ENCODE assay signal across 7 mouse cellular contexts in genomic region chr11:97699626-97700002, GRCm38 (mm10). TPM values are rescaled to one million over a fixed set of nuclear protein-coding genes. Genes with fewer than 3 reads are reported as not detected.
A peak's percentile ranks its signal among the peaks of the same experiment; 100 is the strongest.
DNase-seq lines count a peak whose midpoint lies in the region; ATAC-seq lines count a peak whose summit lies in the region.

No protein-coding gene starts in this region.

- H3K4me3 ChIP-seq in intestine, embryonic 15.5 days (replicated peaks): peak overlapping the region; percentile 87
- peak overlapping the region; percentile 77 for H3K4me3 ChIP-seq in midbrain, embryonic 13.5 days (replicated peaks)
- peak overlapping the region; percentile 89 for H3K4me3 ChIP-seq in stomach, embryonic 15.5 days (replicated peaks)

- H3K36me3 ChIP-seq in intestine, embryonic 15.5 days: no peaks in the 10 kb centered on the region
- no peaks in the 10 kb centered on the region for H3K36me3 ChIP-seq in midbrain, embryonic 13.5 days
- no peaks in the 10 kb centered on the region for H3K36me3 ChIP-seq in stomach, embryonic 15.5 days

- H3K9ac ChIP-seq in intestine, embryonic 15.5 days: peak overlapping the region; percentile 91
- peak overlapping the region; percentile 96 for H3K9ac ChIP-seq in midbrain, embryonic 13.5 days (replicated peaks)
- peak overlapping the region; percentile 82 for H3K9ac ChIP-seq in stomach, embryonic 15.5 days

- DNase-seq in adrenal gland, adult 8-10 months: peak; percentile 79
- DNase-seq in embryo, embryonic 10 days (ENCODE audit: low spot score): peak; percentile 98
- peak; percentile 88 for DNase-seq in gastrocnemius, postnatal 14 days
- DNase-seq in left cerebral cortex, postnatal 4 days: peak; percentile 96

- peak overlapping the region; percentile 99 for H3K27ac ChIP-seq in intestine, embryonic 15.5 days
- peak overlapping the region; percentile 99 for H3K27ac ChIP-seq in midbrain, embryonic 13.5 days
- H3K27ac ChIP-seq in stomach, embryonic 15.5 days: peak overlapping the region; percentile 99

- H3K9me3 ChIP-seq in intestine, embryonic 15.5 days: no peaks in the 10 kb centered on the region
- no peaks in the 10 kb centered on the region for H3K9me3 ChIP-seq in midbrain, embryonic 13.5 days
- H3K9me3 ChIP-seq in stomach, embryonic 15.5 days: no peaks in the 10 kb centered on the region

- intact Hi-C loops in gastrocnemius, postnatal 14 days (cut with DNase I; ENCODE audit: low total_unique reads): no loop called here
- intact Hi-C loops in left cerebral cortex, postnatal 4 days (cut with DNase I): loop anchor here (5.0 kb wide), 1 partner anchor 37 kb away; the partner anchor contains the start of gene Mllt6

- 3% methylated on average over 6 of the region's 9 CpGs for WGBS in intestine, embryonic 15.5 days
- WGBS in midbrain, embryonic 13.5 days: 0% methylated on average over 4 of the region's 9 CpGs
- WGBS in stomach, embryonic 15.5 days: 0% methylated on average over 6 of the region's 9 CpGs

- peaks cover 54% of the 10 kb centered on the region for H3K4me1 ChIP-seq in intestine, embryonic 15.5 days (replicated peaks)
- peaks cover 62% of the 10 kb centered on the region for H3K4me1 ChIP-seq in midbrain, embryonic 13.5 days (replicated peaks)
- H3K4me1 ChIP-seq in stomach, embryonic 15.5 days: peaks cover 56% of the 10 kb centered on the region

- ATAC-seq in intestine, embryonic 15.5 days: peak; percentile 53
- ATAC-seq in midbrain, embryonic 13.5 days: peak; percentile 24
- ATAC-seq in stomach, embryonic 15.5 days (ENCODE audit: insufficient read depth, low FRiP score, low read depth): 0 out of 2 replicates have a peak, but pooled peaks have one; percentile 11

- H3K27me3 ChIP-seq in intestine, embryonic 15.5 days (replicated peaks): no peaks in the 10 kb centered on the region
- no peaks in the 10 kb centered on the region for H3K27me3 ChIP-seq in midbrain, embryonic 13.5 days
- no peaks in the 10 kb centered on the region for H3K27me3 ChIP-seq in stomach, embryonic 15.5 days (replicated peaks)

- peak overlapping the region; percentile 80 for H3K4me2 ChIP-seq in intestine, embryonic 15.5 days (replicated peaks)
- peak overlapping the region; percentile 94 for H3K4me2 ChIP-seq in midbrain, embryonic 13.5 days (replicated peaks)
- peak overlapping the region; percentile 92 for H3K4me2 ChIP-seq in stomach, embryonic 15.5 days

RNA-seq across cellular contexts. Expression of gene Pcgf2, which starts 0.7 kb away (rescaled TPM):
- 10 to 100 TPM; 22.2 to 48.5 (median 32.1) TPM for total RNA-seq in adrenal gland, adult 8-10 months (2022)
- 1 to 10 TPM; 6.5 to 7.7 TPM for total RNA-seq in gastrocnemius, postnatal 14 days (2021)
- 12.7 and 12.8 TPM in 2 replicates for polyA plus RNA-seq in intestine, embryonic 15.5 days (2015; fragmentation: Nextera tagmentation; extraction: Ambion mirVana)
- 100 to 1,000 TPM; 100 to 104 TPM for total RNA-seq in left cerebral cortex, postnatal 4 days (2021)
- 23.6 and 25.3 TPM in 2 replicates for polyA plus RNA-seq in midbrain, embryonic 13.5 days (2015; fragmentation: Nextera tagmentation; extraction: Ambion mirVana)
- polyA plus RNA-seq in stomach, embryonic 15.5 days (2015; fragmentation: Nextera tagmentation; extraction: Ambion mirVana): 12.1 and 13.6 TPM in 2 replicates

RNA-seq across cellular contexts. Expression of gene Psmb3, which starts 3.6 kb away (rescaled TPM):
- 100 to 1,000 TPM; 197 to 238 (median 210) TPM for total RNA-seq in adrenal gland, adult 8-10 months (2022)
- total RNA-seq in gastrocnemius, postnatal 14 days (2021): 100 to 1,000 TPM; 146 to 154 TPM
- polyA plus RNA-seq in intestine, embryonic 15.5 days (2015; fragmentation: Nextera tagmentation; extraction: Ambion mirVana): 426 and 480 TPM in 2 replicates
- total RNA-seq in left cerebral cortex, postnatal 4 days (2021): 100 to 1,000 TPM; 168 to 172 TPM
- 503 and 505 TPM in 2 replicates for polyA plus RNA-seq in midbrain, embryonic 13.5 days (2015; fragmentation: Nextera tagmentation; extraction: Ambion mirVana)
- polyA plus RNA-seq in stomach, embryonic 15.5 days (2015; fragmentation: Nextera tagmentation; extraction: Ambion mirVana): 396 and 424 TPM in 2 replicates

RNA-seq across cellular contexts. Expression of gene Cisd3, which starts 14.0 kb away (rescaled TPM):
- total RNA-seq in adrenal gland, adult 8-10 months (2022): 100 to 1,000 TPM; 153 to 194 (median 169) TPM
- total RNA-seq in gastrocnemius, postnatal 14 days (2021): 100 to 1,000 TPM; 105 to 116 TPM
- 79.9 and 93.0 TPM in 2 replicates for polyA plus RNA-seq in intestine, embryonic 15.5 days (2015; fragmentation: Nextera tagmentation; extraction: Ambion mirVana)
- total RNA-seq in left cerebral cortex, postnatal 4 days (2021): 10 to 100 TPM; 25.8 to 28.5 TPM
- polyA plus RNA-seq in midbrain, embryonic 13.5 days (2015; fragmentation: Nextera tagmentation; extraction: Ambion mirVana): 14.4 and 16.1 TPM in 2 replicates
- 37.2 and 40.7 TPM in 2 replicates for polyA plus RNA-seq in stomach, embryonic 15.5 days (2015; fragmentation: Nextera tagmentation; extraction: Ambion mirVana)

RNA-seq across cellular contexts. Expression of gene Mllt6, which starts 36.4 kb away (rescaled TPM):
- 10 to 100 TPM; 53.1 to 99.4 (median 71.8) TPM for total RNA-seq in adrenal gland, adult 8-10 months (2022)
- 10 to 100 TPM; 26.2 to 27.4 TPM for total RNA-seq in gastrocnemius, postnatal 14 days (2021)
- polyA plus RNA-seq in intestine, embryonic 15.5 days (2015; fragmentation: Nextera tagmentation; extraction: Ambion mirVana): 1.9 and 2.4 TPM in 2 replicates
- total RNA-seq in left cerebral cortex, postnatal 4 days (2021): 10 to 100 TPM; 60.2 to 67.1 TPM
- polyA plus RNA-seq in midbrain, embryonic 13.5 days (2015; fragmentation: Nextera tagmentation; extraction: Ambion mirVana): 3.1 and 3.9 TPM in 2 replicates
- 2.2 TPM in 2 replicates for polyA plus RNA-seq in stomach, embryonic 15.5 days (2015; fragmentation: Nextera tagmentation; extraction: Ambion mirVana)

RNA-seq across cellular contexts. Expression of gene Pip4k2b, which starts 44.9 kb away (rescaled TPM):
- 10 to 100 TPM; 25.5 to 35.1 (median 32.2) TPM for total RNA-seq in adrenal gland, adult 8-10 months (2022)
- total RNA-seq in gastrocnemius, postnatal 14 days (2021): 10 to 100 TPM; 33.3 to 38.5 TPM
- 1.0 and 1.2 TPM in 2 replicates for polyA plus RNA-seq in intestine, embryonic 15.5 days (2015; fragmentation: Nextera tagmentation; extraction: Ambion mirVana)
- total RNA-seq in left cerebral cortex, postnatal 4 days (2021): 100 to 1,000 TPM; 180 to 185 TPM
- polyA plus RNA-seq in midbrain, embryonic 13.5 days (2015; fragmentation: Nextera tagmentation; extraction: Ambion mirVana): 3.7 and 4.0 TPM in 2 replicates
- polyA plus RNA-seq in stomach, embryonic 15.5 days (2015; fragmentation: Nextera tagmentation; extraction: Ambion mirVana): 1.4 and 1.5 TPM in 2 replicates

Comparison
In these comparisons a context has a peak if more than half of its experiments do, and no peak if none do; other contexts are left out.
1. Peak in every context shown above with its lines: DNase-seq, ATAC-seq, H3K4me3 ChIP-seq and H3K27ac ChIP-seq.